8 mouse cellular contexts compared by ENCODE assay signal in the genomic region with DNA sequence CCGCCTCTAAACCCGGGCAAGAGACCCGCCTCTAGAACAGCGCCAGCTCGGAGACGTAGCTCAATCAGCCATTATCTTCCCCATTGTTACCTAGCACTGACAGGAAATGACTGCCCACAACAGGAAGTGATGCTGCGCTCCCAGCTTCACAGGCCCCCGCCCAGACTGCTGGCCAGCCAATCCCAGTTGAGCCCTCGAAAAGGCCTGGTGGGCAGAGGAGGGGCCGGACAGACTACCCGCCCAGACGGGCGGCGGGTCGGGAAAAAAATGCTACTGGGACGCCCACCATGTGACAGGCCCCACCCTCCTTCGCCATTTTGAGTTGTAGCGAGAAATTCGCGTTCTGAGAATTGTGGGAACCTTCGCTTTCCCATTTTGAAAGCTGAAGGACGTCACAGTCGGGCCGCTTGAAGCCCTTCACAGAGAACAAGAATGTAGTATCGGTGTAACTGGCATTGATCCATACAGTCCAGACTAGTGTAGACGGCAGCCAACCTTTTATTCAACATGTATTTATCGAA. TPM values are rescaled to one million over a fixed set of nuclear protein-coding genes. Genes with fewer than 3 reads are reported as not detected.
DNase-seq lines count a peak whose midpoint lies in the region; ATAC-seq and TF ChIP-seq lines count a peak whose summit lies in the region.

A gene (minus strand): TSS at position 116 of the 521 bp plus-strand sequence.

- 25% methylated on average over 27 of the region's 27 CpGs for WGBS in forebrain, embryonic 16.5 days
- WGBS in lung, embryonic 14.5 days: 11% methylated on average over 27 of the region's 27 CpGs
- 20% methylated on average over 27 of the region's 27 CpGs for WGBS in olfactory bulb, adult 2 months
- WGBS in thymus, adult 2 months: 2% methylated on average over 27 of the region's 27 CpGs

- DNase-seq in G1E (ENCODE audit: low spot score): peak; percentile 79
- DNase-seq in cerebellum, adult 18-20 months: peak; percentile 84 to 93
- peak; percentile 81 for DNase-seq in heart, postnatal 36 days
- peak; percentile 85 to 95 for DNase-seq in layer of hippocampus, adult 2 months (ENCODE audit: low spot score in 2 of 2)
- DNase-seq in lung, embryonic 14.5 days: peak; percentile 94
- DNase-seq in thymus, adult 2 months: peak; percentile 87

- H3K36me3 ChIP-seq in G1E (replicated peaks): peaks cover 5% of the 10 kb centered on the region
- H3K36me3 ChIP-seq in forebrain, embryonic 16.5 days (ENCODE audit: control insufficient read depth, insufficient read depth): no peaks in the 10 kb centered on the region; the same call in 1 of the 2 replicates
- peaks cover 5% of the 10 kb centered on the region; the same call in 1 of the 2 replicates for H3K36me3 ChIP-seq in lung, embryonic 14.5 days (ENCODE audit: insufficient read depth)
- peaks cover 4% of the 10 kb centered on the region; the same call in 1 of the 2 replicates for H3K36me3 ChIP-seq in thymus, adult 2 months (ENCODE audit: control insufficient read depth, insufficient read depth, low read length)

- no peak for TF ChIP-seq CTCF in G1E (IDR thresholded peaks at IDR 0.05; ENCODE audit: low read depth, low read length)
- no peak for TF ChIP-seq CTCF in layer of hippocampus, adult 2 months (conservative IDR thresholded peaks at IDR 0.05)
- TF ChIP-seq CTCF in lung, embryonic 14.5 days (IDR thresholded peaks at IDR 0.05; ENCODE audit: low read depth): no peak
- no peak for TF ChIP-seq CTCF in olfactory bulb, adult 2 months (IDR thresholded peaks at IDR 0.05; ENCODE audit: insufficient read depth, low read depth, low read length)
- TF ChIP-seq CTCF in thymus, adult 2 months (IDR thresholded peaks at IDR 0.05; ENCODE audit: borderline replicate concordance, control insufficient read depth, extremely low read depth, insufficient read depth, low read length, poor library complexity): no peak

- no peak for TF ChIP-seq POLR2A in olfactory bulb, adult 2 months (IDR thresholded peaks at IDR 0.05; ENCODE audit: insufficient read depth, low read depth, low read length)
- TF ChIP-seq POLR2A in thymus, adult 2 months (IDR thresholded peaks at IDR 0.05; ENCODE audit: control insufficient read depth, extremely low read depth, insufficient read depth, low read length, poor library complexity): peak; percentile 61; the same call in 1 of the 2 replicates

- no peaks in the 10 kb centered on the region for H3K9me3 ChIP-seq in G1E (replicated peaks)
- H3K9me3 ChIP-seq in forebrain, embryonic 16.5 days (ENCODE audit: control insufficient read depth, low read length): no peaks in the 10 kb centered on the region
- H3K9me3 ChIP-seq in lung, embryonic 14.5 days (ENCODE audit: low read depth, low read length): no peaks in the 10 kb centered on the region

- H3K27me3 ChIP-seq in G1E (ENCODE audit: insufficient read depth, low read length): no peaks in the 10 kb centered on the region
- peaks cover 5% of the 10 kb centered on the region for H3K27me3 ChIP-seq in forebrain, embryonic 16.5 days (replicated peaks; ENCODE audit: control insufficient read depth, insufficient read depth, low read length)
- no peaks in the 10 kb centered on the region for H3K27me3 ChIP-seq in lung, embryonic 14.5 days (ENCODE audit: insufficient read depth, low read length)
- no peaks in the 10 kb centered on the region for H3K27me3 ChIP-seq in thymus, adult 2 months (ENCODE audit: control insufficient read depth, insufficient read depth, low read length)

- peak within 1 kb of the TSS; percentile 60 for H3K4me2 ChIP-seq in forebrain, embryonic 16.5 days (ENCODE audit: low read length)
- peak within 1 kb of the TSS; percentile 63 for H3K4me2 ChIP-seq in lung, embryonic 14.5 days

- peak within 1 kb of the TSS; percentile 82 for H3K9ac ChIP-seq in forebrain, embryonic 16.5 days (replicated peaks; ENCODE audit: low read depth, low read length)
- peak within 1 kb of the TSS; percentile 87 for H3K9ac ChIP-seq in lung, embryonic 14.5 days

- H3K4me3 ChIP-seq in G1E (ENCODE audit: low read depth, low read length): peak within 1 kb of the TSS; percentile 81
- H3K4me3 ChIP-seq in forebrain, embryonic 16.5 days (replicated peaks; ENCODE audit: low read length): peak within 1 kb of the TSS; percentile 77
- H3K4me3 ChIP-seq in layer of hippocampus, adult 2 months: peak within 1 kb of the TSS; percentile 72
- peak within 1 kb of the TSS; percentile 71 for H3K4me3 ChIP-seq in lung, embryonic 14.5 days (ENCODE audit: low read depth, low read length)
- peak within 1 kb of the TSS; percentile 91 for H3K4me3 ChIP-seq in olfactory bulb, adult 2 months (ENCODE audit: insufficient read depth, low read depth, low read length)
- peak within 1 kb of the TSS; percentile 86 for H3K4me3 ChIP-seq in thymus, adult 2 months (ENCODE audit: control insufficient read depth, insufficient read depth, low read length)

- peaks cover 3% of the 10 kb centered on the region; the same call in 1 of the 2 replicates for H3K4me1 ChIP-seq in G1E (ENCODE audit: insufficient read depth, low read depth, low read length)
- no peaks in the 10 kb centered on the region for H3K4me1 ChIP-seq in forebrain, embryonic 16.5 days (replicated peaks; ENCODE audit: control insufficient read depth, insufficient read depth, low read length)
- no peaks in the 10 kb centered on the region for H3K4me1 ChIP-seq in lung, embryonic 14.5 days (ENCODE audit: insufficient read depth)
- H3K4me1 ChIP-seq in olfactory bulb, adult 2 months (ENCODE audit: control insufficient read depth, insufficient read depth, low read length): no peaks in the 10 kb centered on the region
- H3K4me1 ChIP-seq in thymus, adult 2 months (replicated peaks; ENCODE audit: control insufficient read depth, insufficient read depth, low read length): no peaks in the 10 kb centered on the region

- intact Hi-C loops in heart, postnatal 36 days (cut with DNase I): loop anchor here (5.0 to 10.0 kb wide), 4 partner anchors 286 to 1144 kb away; a partner anchor contains a TSS

- ATAC-seq in G1E (ENCODE audit: extremely low read depth, insufficient number of reproducible peaks, low FRiP score, poor library complexity, severe bottlenecking): peak; percentile 100
- peak; percentile 100 for ATAC-seq in forebrain, embryonic 16.5 days
- ATAC-seq in lung, embryonic 14.5 days (ENCODE audit: insufficient read depth): peak; percentile 100

- H3K27ac ChIP-seq in forebrain, embryonic 16.5 days (ENCODE audit: low read length): peak within 1 kb of the TSS; percentile 93
- H3K27ac ChIP-seq in layer of hippocampus, adult 2 months: peak within 1 kb of the TSS; percentile 93
- H3K27ac ChIP-seq in lung, embryonic 14.5 days (ENCODE audit: low read depth): peak within 1 kb of the TSS; percentile 94
- peak within 1 kb of the TSS; percentile 95 for H3K27ac ChIP-seq in olfactory bulb, adult 2 months (ENCODE audit: insufficient read depth, low read depth, low read length)
- peak within 1 kb of the TSS; percentile 81 for H3K27ac ChIP-seq in thymus, adult 2 months (ENCODE audit: control insufficient read depth, insufficient read depth, low read length)

RNA-seq across cellular contexts. Expression of the gene that starts here (rescaled TPM):
- total RNA-seq in G1E (2014; fragmentation: Nextera tagmentation) (117 TPM in 2 replicates), G1E (2017) (106 and 129 TPM in 2 replicates)
- polyA plus RNA-seq in G1E (2012): 2.9 and 4.1 TPM in 2 replicates
- polyA plus RNA-seq in forebrain, embryonic 16.5 days (2015; fragmentation: Nextera tagmentation; extraction: Ambion mirVana): 36.6 and 38.9 TPM in 2 replicates
- total RNA-seq in heart, postnatal 36 days (2021): 10 to 100 TPM; 20.9 to 28.6 TPM
- total RNA-seq in layer of hippocampus, adult 2 months (2021): 10 to 100 TPM; 48.5 to 52.3 TPM
- 52.7 and 53.9 TPM in 2 replicates for polyA plus RNA-seq in lung, embryonic 14.5 days (2014; fragmentation: Nextera tagmentation; extraction: Ambion mirVana)
- polyA plus RNA-seq in olfactory bulb, adult 2 months (2012; ENCODE audit: insufficient read depth, insufficient read length, low replicate concordance, missing spikeins): not detected in 2 replicates
- polyA plus RNA-seq in thymus, adult 2 months (2012; rRNA removed): 6.4 and 6.6 TPM in 2 replicates

Comparison
In these comparisons a context has a peak if more than half of its experiments do, and no peak if none do; other contexts are left out.
1. Peak in every context shown above with its lines: DNase-seq, ATAC-seq, H3K4me3 ChIP-seq and H3K27ac ChIP-seq.